ENCODE assay signal across 9 mouse cellular contexts in the genomic region with DNA sequence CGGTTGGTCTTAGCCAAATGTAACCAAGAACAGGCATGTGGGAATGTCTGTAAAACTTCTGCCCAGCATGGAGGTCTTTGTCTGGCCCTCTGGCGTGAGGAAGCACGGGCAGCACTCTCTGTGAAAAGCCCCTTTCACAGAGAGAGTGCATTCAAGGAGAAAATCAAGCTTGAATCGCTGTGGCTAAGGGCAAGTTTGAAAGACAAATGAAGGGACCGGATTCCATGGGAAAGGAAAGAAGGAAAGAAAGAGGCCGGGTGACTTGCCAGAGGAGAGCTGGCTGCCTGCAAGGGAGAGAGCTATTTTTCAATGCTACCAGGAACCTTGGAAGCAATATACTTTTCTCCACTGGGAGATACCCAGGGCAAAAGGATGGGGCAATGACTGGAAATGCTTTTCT.
DNase-seq lines count a peak whose midpoint lies in the region; ATAC-seq lines count a peak whose summit lies in the region.
"Had no signal": no experiment of that assay in that cellular context is flagged by ENCODE, and none has a peak within 500 bp of the region (broad histone marks: within the 10 kb centered on the region; RNA-seq: fewer than 3 reads in every experiment).

No protein-coding gene starts in this region.

- H3K9me3 ChIP-seq in forebrain, embryonic 13.5 days (replicated peaks) = no peaks in the 10 kb centered on the region
- H3K9me3 ChIP-seq in neural tube, embryonic 11.5 days (ENCODE audit: control insufficient read depth, low read length) = no peaks in the 10 kb centered on the region
- no peaks in the 10 kb centered on the region for H3K9me3 ChIP-seq in liver, embryonic 11.5 days (ENCODE audit: control insufficient read depth, low read length)
- no peaks in the 10 kb centered on the region for H3K9me3 ChIP-seq in intestine, embryonic 15.5 days

- no peak overlapping the region for H3K4me3 ChIP-seq in forebrain, embryonic 13.5 days
- H3K4me3 ChIP-seq in neural tube, embryonic 11.5 days (ENCODE audit: low read depth, low read length) = no peak overlapping the region
- no peak overlapping the region for H3K4me3 ChIP-seq in liver, embryonic 11.5 days (ENCODE audit: low read depth, low read length)
- H3K4me3 ChIP-seq in intestine, embryonic 15.5 days (replicated peaks) = no peak overlapping the region

- peak; percentile 56 for DNase-seq in heart, adult 11 months
- DNase-seq in heart, postnatal 10 days = no peak
- peak; percentile 29 for DNase-seq in layer of hippocampus, adult 9-11 months
- DNase-seq in neural tube, embryonic 11.5 days (ENCODE audit: low spot score) = peak; percentile 59
- DNase-seq in heart, postnatal 25 days (ENCODE audit: low spot score) = no peak
- no peak for DNase-seq in liver, embryonic 11.5 days (ENCODE audit: low spot score)
- DNase-seq: spleen, adult 18-20 months had no signal

- H3K36me3 ChIP-seq in forebrain, embryonic 13.5 days (ENCODE audit: poor library complexity, severe bottlenecking) = no peaks in the 10 kb centered on the region
- no peaks in the 10 kb centered on the region for H3K36me3 ChIP-seq in neural tube, embryonic 11.5 days (ENCODE audit: control insufficient read depth, insufficient read depth, low read length)
- H3K36me3 ChIP-seq in liver, embryonic 11.5 days (ENCODE audit: control insufficient read depth, insufficient read depth, low read length) = no peaks in the 10 kb centered on the region
- no peaks in the 10 kb centered on the region for H3K36me3 ChIP-seq in intestine, embryonic 15.5 days

- peak overlapping the region; percentile 74; the same call in 1 of the 2 replicates for H3K27ac ChIP-seq in forebrain, embryonic 13.5 days
- peak overlapping the region; percentile 51; the same call in 1 of the 2 replicates for H3K27ac ChIP-seq in neural tube, embryonic 11.5 days (ENCODE audit: low read depth, low read length)
- no peak overlapping the region for H3K27ac ChIP-seq in liver, embryonic 11.5 days (ENCODE audit: low read depth, low read length)
- no peak overlapping the region for H3K27ac ChIP-seq in intestine, embryonic 15.5 days

- no peak overlapping the region for H3K4me2 ChIP-seq in forebrain, embryonic 13.5 days
- no peak overlapping the region for H3K4me2 ChIP-seq in neural tube, embryonic 11.5 days (ENCODE audit: low read depth)
- no peak overlapping the region for H3K4me2 ChIP-seq in liver, embryonic 11.5 days
- H3K4me2 ChIP-seq in intestine, embryonic 15.5 days (replicated peaks) = no peak overlapping the region

- H3K9ac ChIP-seq in forebrain, embryonic 13.5 days = no peak overlapping the region
- H3K9ac ChIP-seq in neural tube, embryonic 11.5 days (ENCODE audit: low read length) = no peak overlapping the region
- no peak overlapping the region for H3K9ac ChIP-seq in liver, embryonic 11.5 days (ENCODE audit: low read depth, low read length)
- H3K9ac ChIP-seq in intestine, embryonic 15.5 days = no peak overlapping the region

- H3K4me1 ChIP-seq in forebrain, embryonic 13.5 days = peaks cover 18% of the 10 kb centered on the region
- H3K4me1 ChIP-seq in neural tube, embryonic 11.5 days (ENCODE audit: control insufficient read depth, insufficient read depth, low read length) = no peaks in the 10 kb centered on the region; the same call in 1 of the 2 replicates
- H3K4me1 ChIP-seq in liver, embryonic 11.5 days (replicated peaks; ENCODE audit: control insufficient read depth, insufficient read depth, low read length) = no peaks in the 10 kb centered on the region
- H3K4me1 ChIP-seq in intestine, embryonic 15.5 days (replicated peaks) = no peaks in the 10 kb centered on the region

- 4% methylated on average over 6 of the region's 6 CpGs for WGBS in forebrain, embryonic 13.5 days
- WGBS in neural tube, embryonic 11.5 days = 25% methylated on average over 6 of the region's 6 CpGs
- 78% methylated on average over 6 of the region's 6 CpGs for WGBS in liver, embryonic 11.5 days
- 68% methylated on average over 6 of the region's 6 CpGs for WGBS in intestine, embryonic 15.5 days

- intact Hi-C loops in heart, postnatal 10 days (cut with DNase I) = no loop called here
- intact Hi-C loops in heart, postnatal 25 days (cut with DNase I) = no loop called here

- peak; percentile 91 for ATAC-seq in forebrain, embryonic 13.5 days
- peak; percentile 86 for ATAC-seq in neural tube, embryonic 11.5 days (ENCODE audit: insufficient read depth, low FRiP score, low TSS enrichment)
- no peak for ATAC-seq in liver, embryonic 11.5 days (replicated peaks; ENCODE audit: low FRiP score)
- no peak for ATAC-seq in intestine, embryonic 15.5 days

- H3K27me3 ChIP-seq in forebrain, embryonic 13.5 days = no peaks in the 10 kb centered on the region
- no peaks in the 10 kb centered on the region for H3K27me3 ChIP-seq in neural tube, embryonic 11.5 days (ENCODE audit: control insufficient read depth, insufficient read depth, low read length)
- H3K27me3 ChIP-seq in liver, embryonic 11.5 days (replicated peaks; ENCODE audit: control insufficient read depth, insufficient read depth, low read length) = no peaks in the 10 kb centered on the region
- H3K27me3 ChIP-seq in intestine, embryonic 15.5 days (replicated peaks) = no peaks in the 10 kb centered on the region

Comparison
In these comparisons a context has a peak if more than half of its experiments do, and no peak if none do; other contexts are left out.
1. DNase-seq: peak in heart, adult 11 months (single experiment), layer of hippocampus, adult 9-11 months (single experiment) and neural tube, embryonic 11.5 days (single experiment); none in heart, postnatal 10 days (0 of 2), heart, postnatal 25 days (single experiment) and liver, embryonic 11.5 days (single experiment).
2. ATAC-seq: peak in forebrain, embryonic 13.5 days (single experiment) and neural tube, embryonic 11.5 days (single experiment); none in liver, embryonic 11.5 days (single experiment) and intestine, embryonic 15.5 days (single experiment).
3. H3K27ac ChIP-seq: peak in forebrain, embryonic 13.5 days (single experiment) and neural tube, embryonic 11.5 days (single experiment); none in liver, embryonic 11.5 days (single experiment) and intestine, embryonic 15.5 days (single experiment).